Mouse (Mus musculus) liver, adult (tissue): Measurements from ENCODE around the gene Wipi1.
A peak's percentile ranks its signal among the peaks of the same experiment; 100 is the strongest.

Experiments
- GATA4 ChIP-seq: IDR thresholded peaks from 2 replicates; pipeline ENCODE4 v1.6.1; 2014; ENCODE audit warnings: mild to moderate bottlenecking, low read length; ENCODE audit not compliant: insufficient replicate concordance

The Wipi1 gene

DNA sequence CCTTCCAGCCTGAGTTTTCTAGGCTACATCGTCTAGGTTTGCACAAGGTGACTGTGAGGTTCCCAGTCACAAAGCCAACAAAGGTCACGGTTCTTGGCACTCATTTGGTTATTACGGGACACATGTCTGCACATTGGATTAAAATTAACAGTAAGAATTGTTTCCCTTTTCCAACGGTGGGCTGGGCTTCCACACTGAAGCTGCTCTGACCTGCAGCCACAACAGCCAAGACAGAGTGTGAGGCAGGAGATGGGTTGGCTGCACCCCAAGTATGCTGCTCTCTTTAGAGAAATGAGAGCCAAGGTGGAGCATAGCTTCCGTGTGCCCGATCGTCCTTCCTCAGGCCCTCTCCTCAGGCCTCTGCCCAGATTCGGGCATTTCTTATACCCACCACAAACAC lies 17.0 kb downstream of the Wipi1 start:
- no peak for TF ChIP-seq GATA4

DNA sequence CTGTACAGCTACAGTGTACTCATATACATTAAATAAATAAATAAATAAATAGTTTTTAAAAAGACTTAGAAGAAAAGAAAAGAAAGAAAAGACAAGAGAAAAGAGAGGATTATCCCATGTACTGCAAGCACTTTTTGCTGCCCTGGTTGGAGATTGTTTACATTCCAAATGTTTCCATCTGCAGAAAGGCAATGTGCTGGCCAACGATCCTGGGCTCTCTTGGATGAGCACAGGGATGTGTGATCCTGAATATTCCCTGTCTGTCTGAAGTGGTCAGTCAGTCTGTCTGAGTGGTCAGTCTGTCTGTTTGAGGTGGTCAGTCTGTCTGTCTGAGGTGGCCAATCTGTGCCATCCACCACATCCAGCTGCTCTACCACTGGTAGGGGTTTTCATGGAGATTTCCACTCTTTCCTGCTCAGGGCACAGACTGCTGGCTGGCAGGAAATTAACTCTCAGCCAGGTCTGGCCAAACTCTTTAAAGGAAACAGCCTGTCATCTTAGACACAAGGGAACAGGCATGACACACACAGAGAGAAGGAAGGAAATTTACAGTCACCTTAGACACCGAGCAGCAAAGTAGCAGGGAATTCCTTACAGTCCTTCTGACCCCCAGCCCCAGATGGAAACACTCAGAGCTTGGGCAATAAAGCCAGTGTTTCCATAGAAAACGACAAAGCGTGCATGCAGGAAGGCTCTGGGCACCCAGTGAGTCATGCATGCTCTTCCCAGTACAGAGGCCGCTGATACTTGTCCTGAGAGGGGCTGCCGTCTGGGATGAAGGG lies 18.4 kb downstream of the Wipi1 start:
- TF ChIP-seq GATA4 = no peak

DNA sequence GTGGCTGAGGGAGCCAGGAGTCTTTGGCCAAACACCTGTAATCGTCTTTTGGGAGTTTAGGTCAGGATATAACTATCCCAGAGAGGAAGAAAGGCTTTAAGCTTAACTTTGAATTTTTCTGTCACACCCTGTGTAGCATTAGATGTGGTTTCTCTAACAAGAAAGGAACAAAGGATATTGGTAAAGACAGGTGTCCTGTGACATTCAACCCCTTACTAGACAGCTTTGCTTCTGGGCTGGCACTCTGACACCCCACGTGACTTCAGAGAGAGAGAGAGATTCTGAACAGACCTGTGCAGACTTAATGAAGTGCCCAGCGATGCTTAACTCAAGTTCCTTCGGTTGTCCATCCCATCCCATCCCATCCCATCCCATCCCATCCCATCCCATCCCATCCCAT lies 20.3 kb downstream of the Wipi1 start:
- TF ChIP-seq GATA4 = no peak

DNA sequence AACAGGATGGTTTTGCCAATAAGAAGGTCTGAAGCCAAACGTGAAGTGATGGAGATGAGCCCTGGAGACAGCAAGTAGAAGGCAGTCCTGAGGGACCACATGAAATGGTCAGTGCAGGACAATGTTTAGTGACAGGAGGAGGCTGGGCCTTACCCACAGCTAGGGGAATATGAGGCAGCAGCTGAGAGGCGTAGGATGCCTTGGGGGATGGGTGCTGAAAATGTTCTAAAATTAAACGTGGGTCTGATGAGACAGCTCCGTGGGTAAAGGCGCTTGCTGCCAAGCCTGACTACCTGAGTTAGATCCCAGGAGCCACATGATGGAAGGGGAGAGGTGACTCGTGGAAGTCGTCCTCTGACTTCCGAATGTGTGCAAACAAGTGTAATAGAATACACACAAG lies 21.8 kb downstream of the Wipi1 start:
- TF ChIP-seq GATA4 = no peak

DNA sequence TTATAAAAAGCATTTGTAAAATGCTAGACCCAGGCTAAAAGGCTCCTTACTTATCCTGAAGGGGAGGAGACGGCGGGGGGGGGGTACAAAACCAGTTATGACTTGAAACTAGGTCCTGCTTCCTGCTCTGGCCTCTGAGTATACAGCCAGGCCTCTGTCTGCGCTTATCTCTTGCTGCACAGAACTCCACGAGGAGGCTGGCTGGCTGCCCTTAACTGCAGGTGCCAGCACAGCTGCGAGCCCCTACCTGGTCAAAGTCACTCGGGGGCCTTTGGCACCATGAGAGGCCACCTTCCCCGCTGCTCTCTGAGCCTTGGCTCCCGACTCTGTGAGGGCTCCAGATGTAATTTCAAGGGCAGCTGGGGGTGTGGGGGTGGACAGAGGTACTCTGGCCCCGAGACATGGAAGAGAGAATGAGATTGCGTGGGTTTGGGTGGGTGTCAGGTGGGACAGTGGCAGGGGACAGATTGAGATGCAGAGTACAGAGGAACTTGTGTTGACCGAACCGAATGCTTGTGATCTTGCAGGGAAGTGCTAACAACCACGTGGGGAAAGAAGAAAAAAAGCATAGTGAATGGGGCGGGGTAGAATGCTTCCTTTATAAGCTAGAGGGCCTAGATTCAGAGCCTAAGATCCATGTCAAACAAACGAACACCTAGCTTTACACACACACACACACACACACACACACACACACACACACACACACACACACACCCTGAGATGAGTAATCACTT lies 24.0 kb downstream of the Wipi1 start:
- TF ChIP-seq GATA4 = peak; percentile 66; the same call in 1 of the 2 replicates

DNA sequence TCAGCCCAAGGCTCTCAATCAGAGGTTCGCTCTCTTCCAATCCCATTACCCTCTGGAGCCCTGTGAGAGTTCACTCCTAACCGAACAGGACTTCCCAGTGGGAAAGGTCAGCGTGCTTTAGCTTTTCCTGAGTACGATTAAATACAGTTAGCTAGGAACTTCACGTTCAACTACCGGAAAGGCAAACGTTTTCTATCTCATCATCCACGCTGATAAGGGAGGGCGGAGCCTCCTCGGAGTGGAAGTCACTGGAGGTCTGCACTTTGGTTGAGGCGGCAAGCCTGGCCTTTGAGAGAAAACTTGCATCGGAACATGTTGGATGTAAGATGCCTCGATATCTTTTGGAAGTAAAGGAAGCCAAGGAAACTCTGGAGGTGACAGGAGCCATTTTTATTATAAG lies 24.7 kb downstream of the Wipi1 start:
- TF ChIP-seq GATA4 = peak; percentile 97

DNA sequence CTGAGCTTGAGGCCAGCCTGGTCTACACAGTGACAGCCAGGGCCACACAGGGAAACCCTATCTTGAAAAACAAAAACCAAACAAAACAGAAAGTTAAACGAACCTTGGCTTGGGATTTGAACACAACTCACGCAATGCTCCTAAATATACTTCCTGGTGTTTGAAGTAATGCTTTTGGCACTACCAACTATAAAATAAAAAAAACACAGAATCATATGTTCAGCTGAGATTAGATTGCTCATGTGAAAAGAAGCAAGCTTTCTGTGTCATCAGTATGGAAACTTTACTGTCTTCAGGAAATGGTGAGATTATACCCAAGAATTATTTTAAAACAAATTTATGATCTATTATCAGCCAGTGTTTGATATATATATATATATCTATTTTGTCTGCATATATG lies 25.3 kb downstream of the Wipi1 start:
- no peak for TF ChIP-seq GATA4

DNA sequence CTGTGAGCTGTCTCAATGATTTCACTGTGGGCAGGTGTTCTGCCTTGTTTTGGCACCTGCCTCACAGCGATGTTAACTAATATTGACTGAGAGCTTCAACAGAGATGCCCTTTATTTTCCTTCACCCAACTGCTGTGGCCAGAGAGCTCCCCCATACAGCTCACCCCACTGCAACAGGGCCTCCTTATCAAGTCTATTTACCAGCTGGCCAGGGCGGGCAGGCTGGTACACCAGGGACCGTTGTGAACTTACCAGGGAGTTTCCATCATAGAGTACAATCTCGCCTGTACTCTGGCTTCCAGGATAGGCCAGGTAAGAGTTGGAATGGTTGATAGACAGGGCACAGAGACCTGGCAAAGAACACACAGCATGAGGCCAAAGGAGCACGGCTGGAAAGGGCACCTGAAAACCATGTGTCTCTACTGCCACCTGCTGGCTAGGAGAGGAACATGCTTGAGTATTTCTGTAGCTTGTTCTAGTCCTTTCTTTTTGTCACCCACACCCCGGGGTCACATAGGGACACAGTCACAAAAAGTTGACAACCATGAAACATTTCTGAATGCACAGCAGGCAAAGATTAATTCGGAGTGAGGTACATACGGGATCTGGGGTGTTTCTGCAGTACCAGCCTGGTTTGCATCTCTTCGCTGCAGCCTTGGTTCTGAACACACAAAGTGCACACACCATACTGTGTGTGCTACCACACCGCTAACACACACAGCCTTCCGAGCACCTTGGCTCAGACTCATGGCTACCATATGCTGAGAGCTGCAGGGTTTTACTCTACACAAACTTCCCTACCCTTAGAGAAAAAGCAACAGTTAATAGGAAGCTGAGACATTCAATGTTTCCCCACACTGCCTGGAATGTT lies 26.7 kb downstream of the Wipi1 start:
- TF ChIP-seq GATA4 = no peak

DNA sequence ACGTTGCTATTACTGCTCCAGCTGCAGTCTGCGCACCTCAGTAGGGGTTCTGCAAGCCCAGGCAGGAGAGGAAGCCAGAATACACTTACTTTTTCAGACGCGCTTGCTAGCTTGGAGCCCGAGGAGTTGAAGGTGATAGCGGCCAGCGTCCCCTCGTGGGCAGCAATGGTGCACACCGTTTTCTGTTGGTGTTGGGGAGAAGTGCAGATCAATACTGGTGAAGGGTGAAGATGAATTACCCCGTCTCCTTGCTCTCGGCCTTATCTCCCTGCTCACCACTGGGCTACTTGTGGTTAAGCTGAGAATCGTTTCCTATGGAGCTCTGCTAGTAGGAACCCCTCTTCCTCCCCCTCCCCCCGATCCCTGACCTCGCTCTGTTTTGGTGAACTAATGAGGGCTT lies 27.8 kb downstream of the Wipi1 start:
- TF ChIP-seq GATA4 = no peak

DNA sequence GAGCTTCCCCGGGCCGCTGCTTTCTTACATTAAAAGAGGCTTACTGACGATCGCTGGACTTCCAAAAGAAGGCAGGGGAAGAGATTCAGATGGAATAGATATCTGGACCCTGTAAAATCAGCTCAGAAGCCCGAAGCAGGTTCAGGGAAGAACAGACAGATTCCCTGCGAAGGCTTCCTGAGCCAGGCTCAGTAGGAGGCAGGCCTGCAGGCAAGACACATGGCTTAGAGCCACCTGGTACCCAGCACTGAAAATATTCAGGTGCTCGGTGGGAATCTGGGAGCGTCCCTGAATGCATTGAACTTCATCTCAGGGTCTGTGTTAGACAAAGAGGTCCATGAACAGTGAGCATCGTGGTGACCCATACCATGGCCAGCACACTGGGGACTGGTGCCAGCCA lies 31.8 kb downstream of the Wipi1 start:
- TF ChIP-seq GATA4 = no peak

DNA sequence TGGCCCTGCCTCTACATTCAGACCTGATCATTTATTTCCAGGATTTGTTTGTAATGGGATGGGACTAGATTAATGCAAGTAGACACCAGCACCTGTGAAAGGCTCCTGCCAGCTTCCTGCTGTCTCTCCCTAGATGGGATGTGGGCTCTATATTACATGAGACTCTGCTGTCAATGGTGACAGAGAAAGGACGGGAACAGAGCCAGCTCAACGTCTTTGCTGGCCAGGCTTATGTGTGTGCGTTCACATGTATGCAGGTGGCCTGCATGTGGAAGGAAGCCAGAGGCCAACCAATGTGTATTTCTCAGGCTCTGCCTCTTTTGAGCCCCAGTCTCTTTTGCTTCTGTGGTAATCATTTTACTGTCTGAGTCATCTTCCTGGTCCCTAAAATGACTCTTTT lies 33.2 kb downstream of the Wipi1 start:
- TF ChIP-seq GATA4 = no peak

DNA sequence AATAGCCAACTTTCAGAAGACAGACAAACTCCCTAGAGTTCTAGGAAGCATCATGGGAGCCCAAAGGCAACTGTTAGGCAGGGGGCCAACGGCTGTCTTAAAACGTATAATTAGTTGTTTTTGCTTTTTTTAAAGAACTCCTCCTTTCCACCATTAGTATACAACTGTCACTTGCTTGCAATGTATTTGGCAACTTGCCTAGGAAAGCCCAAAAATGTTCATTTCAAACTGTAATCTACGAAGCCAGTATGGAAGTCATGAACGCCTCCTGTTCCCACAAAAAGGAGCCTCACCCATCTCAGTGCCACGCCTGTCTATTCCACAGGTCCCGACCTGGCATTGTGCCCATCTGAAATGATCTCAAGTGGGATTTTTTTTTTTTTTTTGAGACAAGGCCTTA lies 35.9 kb downstream of the Wipi1 start:
- no peak for TF ChIP-seq GATA4

DNA sequence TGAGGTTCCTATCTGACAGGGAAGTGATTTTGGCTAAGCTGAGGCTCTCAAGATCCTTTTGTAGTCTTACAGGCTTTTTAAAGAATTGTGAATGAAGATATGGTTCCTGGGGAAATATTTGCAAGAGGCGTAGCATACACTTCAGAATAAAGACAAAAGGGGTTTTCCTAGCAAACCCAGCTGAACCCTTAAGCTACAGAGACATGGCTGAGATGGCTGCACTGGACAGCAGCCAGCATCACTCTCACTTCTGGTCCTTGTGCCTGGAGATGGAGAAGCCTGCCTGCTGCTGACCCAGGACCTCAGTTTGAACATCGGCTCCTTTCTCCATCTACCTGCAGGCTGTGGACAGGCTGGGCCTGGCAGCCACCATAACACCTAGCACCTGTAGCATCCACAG lies 37.2 kb downstream of the Wipi1 start:
- no peak for TF ChIP-seq GATA4

DNA sequence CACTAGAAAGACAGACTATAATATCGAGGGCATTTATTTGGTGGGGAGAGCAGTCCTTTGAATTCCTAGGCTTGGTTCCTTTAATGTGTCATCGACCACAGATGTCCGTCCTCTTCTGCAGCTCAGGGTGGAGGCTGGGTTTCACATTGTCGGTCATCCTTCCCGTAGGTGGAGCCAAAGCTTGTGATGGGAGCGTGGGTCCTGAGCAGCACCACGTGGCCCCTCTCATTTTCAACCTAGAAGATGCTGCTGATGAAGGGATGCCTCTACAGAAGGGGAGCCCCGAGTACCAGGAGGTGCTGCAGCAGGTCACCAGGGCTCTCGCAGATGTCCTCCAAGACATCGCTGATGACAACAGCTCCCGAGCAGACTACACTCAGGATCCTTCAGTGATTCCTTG lies 39.7 kb downstream of the Wipi1 start:
- no peak for TF ChIP-seq GATA4

DNA sequence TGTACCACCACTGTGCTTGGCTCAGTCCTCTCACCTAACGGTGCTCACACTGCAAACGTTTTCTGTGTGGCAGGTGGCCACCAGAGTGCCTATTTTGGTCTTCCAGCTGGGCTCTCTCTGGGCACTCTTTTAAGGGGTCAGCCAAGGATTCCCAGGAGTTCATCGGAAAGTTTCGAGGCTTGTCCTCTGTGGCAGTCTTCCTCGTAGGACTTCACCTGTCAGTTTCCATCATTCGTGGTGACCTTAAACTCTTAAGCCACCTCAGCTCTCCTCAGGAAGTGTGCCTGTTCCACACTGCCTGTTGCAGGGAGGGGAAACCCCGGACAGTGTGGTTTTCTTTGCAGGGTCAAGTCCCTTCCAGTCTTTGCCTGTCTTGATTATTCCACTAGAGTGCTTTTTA lies 42.0 kb downstream of the Wipi1 start:
- TF ChIP-seq GATA4 = no peak
